Mouse (Mus musculus): ENCODE results near the gene Arhgap29. TPM values are rescaled to one million over a fixed set of nuclear protein-coding genes. Genes with fewer than 3 reads are reported as not detected.

Arhgap29 gene
- total RNA-seq, 2 experiments from 2014 or later = 20.5 to 24.4 TPM

DNA sequence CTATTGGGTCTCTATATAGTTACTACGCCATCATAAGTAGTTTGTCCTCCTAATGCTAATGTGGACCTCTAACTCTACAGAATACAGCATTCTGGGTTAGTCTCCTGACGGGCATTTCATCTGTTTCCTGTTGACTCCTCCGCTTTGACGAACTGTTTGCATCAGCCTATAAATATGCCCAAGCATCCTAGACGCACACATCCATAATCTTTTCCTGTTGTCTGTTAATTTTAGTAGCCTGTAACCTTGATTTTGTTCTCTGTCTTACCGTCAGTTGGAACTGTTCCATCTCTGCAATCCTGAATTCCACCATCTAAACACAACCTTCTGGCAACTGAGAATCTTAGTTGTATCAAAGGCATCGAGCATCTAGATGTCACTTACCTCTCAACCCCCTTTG is 34.7 kb upstream of the Arhgap29 start:
- intact Hi-C loops (cut with DNase I) = no loop called here
- Histone ChIP-seq H3K4me3 (no peak overlapping the region), H3K27ac (no peak overlapping the region)
- no peak for DNase-seq (ENCODE audit: extremely low spot score in 1 of 2, low spot score in 2 of 2)
- TF ChIP-seq CTCF (IDR thresholded peaks at IDR 0.05) = no peak

DNA sequence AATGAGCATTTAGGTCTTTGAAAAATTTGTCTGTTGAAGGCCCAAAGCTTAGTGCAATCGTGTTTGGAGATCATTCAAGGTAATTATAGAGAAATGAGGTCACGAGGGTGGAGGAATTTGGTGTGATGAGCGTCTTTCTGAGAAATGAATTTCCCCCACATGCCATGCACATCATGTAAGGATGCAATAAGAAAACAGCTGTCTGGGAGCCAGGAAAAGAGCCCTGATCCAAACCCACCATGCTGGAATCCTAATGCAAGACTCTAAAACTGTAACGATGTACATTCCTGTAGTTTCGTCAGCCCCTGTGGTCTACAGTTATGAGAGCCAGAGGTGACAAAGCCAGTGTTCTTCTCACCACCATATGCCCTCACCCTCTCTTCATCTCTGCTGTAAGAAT is 32.4 kb upstream of the Arhgap29 start:
- Histone ChIP-seq H3K4me3 (no peak overlapping the region), H3K27ac (no peak overlapping the region)
- no peak for DNase-seq (ENCODE audit: extremely low spot score in 1 of 2, low spot score in 2 of 2)
- intact Hi-C loops (cut with DNase I) = no loop called here
- no peak for TF ChIP-seq CTCF (IDR thresholded peaks at IDR 0.05)

DNA sequence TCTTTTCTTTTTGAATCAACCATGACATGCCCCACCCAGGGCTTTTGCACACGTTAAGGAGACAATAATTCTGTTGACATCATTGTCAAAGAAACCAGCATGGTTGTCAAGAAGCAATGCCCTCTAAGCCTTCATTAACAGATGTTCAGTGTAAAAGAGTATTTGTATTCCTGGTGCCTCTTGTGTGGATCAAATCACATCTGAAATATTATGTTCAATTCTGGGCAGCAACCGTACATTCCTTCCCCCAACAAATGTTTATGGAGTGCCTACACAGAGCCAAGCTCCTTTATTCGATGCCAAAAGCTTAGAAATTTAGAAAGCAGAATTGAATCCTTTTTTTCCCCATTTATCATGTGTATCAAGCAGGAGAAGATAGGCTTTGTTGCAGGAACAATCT is 31.6 kb upstream of the Arhgap29 start:
- no peak for TF ChIP-seq CTCF (IDR thresholded peaks at IDR 0.05)
- intact Hi-C loops (cut with DNase I) = no loop called here

DNA sequence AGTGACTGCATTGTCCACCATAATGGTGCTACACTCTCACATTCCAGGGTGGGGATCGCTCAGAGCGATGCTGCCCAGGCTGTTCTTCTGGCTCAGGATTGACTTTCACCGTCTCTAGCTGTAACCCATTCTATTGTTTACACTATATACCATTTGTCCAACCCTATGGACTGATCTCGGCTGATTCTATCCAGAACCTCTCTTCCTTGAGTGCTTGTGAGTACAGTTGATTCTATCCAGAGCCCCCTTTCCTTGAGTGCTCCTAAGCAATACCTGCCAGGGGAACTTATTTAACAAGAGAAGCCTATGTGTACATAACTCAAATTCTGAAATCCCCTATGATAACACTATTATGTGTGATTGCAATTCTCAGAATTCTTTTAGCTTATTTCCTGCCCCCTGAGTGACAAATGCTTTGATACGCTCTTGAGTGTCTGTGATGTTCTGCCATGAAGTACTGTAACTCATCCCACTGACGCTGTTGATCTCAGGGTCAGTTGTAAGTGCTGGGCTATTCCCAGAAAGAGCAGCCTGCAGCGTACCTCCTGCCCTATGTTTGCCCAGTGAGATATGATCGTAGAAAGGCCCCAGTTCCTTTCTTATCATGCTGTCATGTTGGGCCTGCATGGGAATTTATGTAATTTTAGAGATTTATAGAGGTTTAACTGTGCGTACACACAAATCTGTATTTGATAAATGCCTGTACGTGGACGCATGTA is 27.4 kb upstream of the Arhgap29 start:
- no peak for DNase-seq (ENCODE audit: extremely low spot score in 1 of 2, low spot score in 2 of 2)
- no peak overlapping the region for H3K4me3 ChIP-seq
- H3K27ac ChIP-seq = no peak overlapping the region
- TF ChIP-seq CTCF (IDR thresholded peaks at IDR 0.05) = no peak
- intact Hi-C loops (cut with DNase I) = no loop called here

More for the DNA sequence above, 31.6 kb upstream of the Arhgap29 start:
- Histone ChIP-seq H3K27ac (no peak overlapping the region), H3K4me3 (no peak overlapping the region)
- DNase-seq (ENCODE audit: extremely low spot score in 1 of 2, low spot score in 2 of 2) = no peak

DNA sequence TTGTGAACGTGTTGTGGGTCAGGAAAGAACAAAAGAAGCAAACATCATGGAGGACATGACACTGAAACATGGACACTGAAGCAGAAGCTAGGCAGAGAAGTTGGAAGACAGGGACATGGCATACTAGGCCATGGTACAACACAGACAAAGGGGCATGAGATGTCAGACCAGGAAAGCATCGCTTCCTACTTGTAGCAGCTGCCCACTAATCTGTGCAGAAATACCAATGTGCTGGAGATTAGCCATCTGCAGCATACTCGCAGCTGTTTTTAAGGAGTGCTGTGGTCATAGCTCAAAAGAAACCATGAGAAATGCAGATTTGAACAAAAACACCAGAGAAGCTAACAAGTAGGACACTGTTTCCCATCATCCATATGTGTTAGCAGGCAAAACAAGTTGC is 24.7 kb upstream of the Arhgap29 start:
- intact Hi-C loops (cut with DNase I) = no loop called here
- no peak for DNase-seq (ENCODE audit: extremely low spot score in 1 of 2, low spot score in 2 of 2)
- no peak overlapping the region for H3K27ac ChIP-seq
- no peak for TF ChIP-seq CTCF (IDR thresholded peaks at IDR 0.05)
- no peak overlapping the region for H3K4me3 ChIP-seq

DNA sequence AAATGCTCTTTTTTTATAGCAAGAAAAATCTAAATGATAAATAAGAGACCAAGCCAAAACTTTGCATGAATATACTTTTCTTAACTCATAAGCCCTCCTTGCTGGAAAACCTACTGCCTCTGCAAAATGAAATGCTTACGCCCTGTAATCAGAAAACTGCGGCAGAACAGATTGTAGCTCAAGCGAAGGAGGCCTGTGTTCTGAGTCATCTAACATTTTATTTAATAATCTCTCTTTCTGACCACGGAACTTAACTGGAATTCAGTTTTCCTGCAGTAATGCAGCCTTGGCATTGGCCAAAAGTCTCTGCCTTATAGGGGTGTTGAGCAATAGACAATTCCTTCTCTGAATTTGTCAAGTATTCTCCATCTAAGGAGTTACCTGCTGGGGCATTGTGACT is 19.5 kb upstream of the Arhgap29 start:
- Histone ChIP-seq H3K4me3 (no peak overlapping the region), H3K27ac (no peak overlapping the region)
- intact Hi-C loops (cut with DNase I) = loop anchor here (1.0 kb wide), 1 partner anchor 24 kb away; no protein-coding TSS in a partner anchor
- no peak for DNase-seq (ENCODE audit: extremely low spot score in 1 of 2, low spot score in 2 of 2)
- TF ChIP-seq CTCF (IDR thresholded peaks at IDR 0.05) = no peak

DNA sequence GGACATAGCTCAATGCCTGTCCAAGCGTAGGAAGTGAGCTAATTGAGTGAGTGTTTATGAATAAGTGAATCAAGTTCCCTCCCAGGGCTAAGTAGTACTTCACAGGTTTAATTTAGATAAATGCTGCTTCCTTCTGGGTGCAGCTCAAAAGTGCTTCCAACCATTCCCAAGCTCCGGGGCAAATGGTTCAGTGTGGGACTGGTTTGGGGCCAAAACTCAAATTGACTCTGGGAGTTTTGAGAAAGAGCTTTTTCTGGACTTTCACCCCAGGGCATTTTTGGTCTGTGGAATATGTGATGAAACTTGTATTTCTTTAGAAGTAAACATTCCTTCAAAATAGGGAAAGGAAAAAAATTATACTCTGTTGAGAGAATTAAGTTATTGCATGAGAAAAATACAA is 16.1 kb upstream of the Arhgap29 start:
- TF ChIP-seq CTCF (IDR thresholded peaks at IDR 0.05) = no peak
- Histone ChIP-seq H3K27ac (no peak overlapping the region), H3K4me3 (no peak overlapping the region)
- intact Hi-C loops (cut with DNase I) = no loop called here
- DNase-seq (ENCODE audit: extremely low spot score in 1 of 2, low spot score in 2 of 2) = no peak

DNA sequence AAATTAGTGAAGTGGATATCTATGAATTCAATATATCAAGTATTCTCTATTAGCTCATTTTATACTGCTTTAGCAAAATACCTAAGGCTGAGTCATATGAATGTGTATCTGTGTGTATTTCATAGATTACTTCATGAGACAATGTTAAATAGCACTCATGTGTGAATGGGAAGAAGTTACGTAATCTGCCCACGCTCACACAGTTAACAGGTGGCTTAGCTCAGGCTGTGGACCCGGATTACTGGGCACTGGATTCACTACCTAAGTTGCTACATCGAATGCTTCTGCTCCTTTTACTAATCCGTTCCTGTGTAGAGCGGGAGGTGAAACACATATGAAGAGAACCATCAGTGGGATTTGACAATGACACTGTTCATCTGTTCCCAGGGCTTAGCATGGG is 15.3 kb upstream of the Arhgap29 start:
- no peak overlapping the region for H3K27ac ChIP-seq
- no peak for TF ChIP-seq CTCF (IDR thresholded peaks at IDR 0.05)
- H3K4me3 ChIP-seq = no peak overlapping the region
- intact Hi-C loops (cut with DNase I) = no loop called here
- no peak for DNase-seq (ENCODE audit: extremely low spot score in 1 of 2, low spot score in 2 of 2)

DNA sequence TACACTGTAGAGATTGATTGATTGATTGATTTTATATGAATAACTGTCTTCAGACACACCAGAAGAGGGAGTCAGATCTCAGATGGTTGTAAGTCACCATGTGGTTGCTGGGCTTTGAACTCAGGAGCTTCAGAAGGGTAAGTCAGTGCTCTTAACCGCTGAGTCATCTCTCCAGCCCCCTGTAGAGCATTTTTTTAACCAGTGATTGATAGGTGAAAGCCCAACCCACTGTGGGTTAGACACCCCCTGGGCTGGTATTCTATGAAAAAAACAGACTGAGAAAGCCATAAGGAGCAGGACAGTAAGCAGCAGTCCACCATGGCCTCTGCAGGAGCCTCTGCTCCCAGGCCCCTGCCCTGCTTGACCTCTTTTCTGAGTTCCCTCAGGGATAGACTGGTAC is 12.7 kb upstream of the Arhgap29 start:
- DNase-seq (ENCODE audit: extremely low spot score in 1 of 2, low spot score in 2 of 2) = no peak
- TF ChIP-seq CTCF (IDR thresholded peaks at IDR 0.05) = no peak
- intact Hi-C loops (cut with DNase I) = no loop called here
- H3K4me3 ChIP-seq = no peak overlapping the region
- no peak overlapping the region for H3K27ac ChIP-seq

DNA sequence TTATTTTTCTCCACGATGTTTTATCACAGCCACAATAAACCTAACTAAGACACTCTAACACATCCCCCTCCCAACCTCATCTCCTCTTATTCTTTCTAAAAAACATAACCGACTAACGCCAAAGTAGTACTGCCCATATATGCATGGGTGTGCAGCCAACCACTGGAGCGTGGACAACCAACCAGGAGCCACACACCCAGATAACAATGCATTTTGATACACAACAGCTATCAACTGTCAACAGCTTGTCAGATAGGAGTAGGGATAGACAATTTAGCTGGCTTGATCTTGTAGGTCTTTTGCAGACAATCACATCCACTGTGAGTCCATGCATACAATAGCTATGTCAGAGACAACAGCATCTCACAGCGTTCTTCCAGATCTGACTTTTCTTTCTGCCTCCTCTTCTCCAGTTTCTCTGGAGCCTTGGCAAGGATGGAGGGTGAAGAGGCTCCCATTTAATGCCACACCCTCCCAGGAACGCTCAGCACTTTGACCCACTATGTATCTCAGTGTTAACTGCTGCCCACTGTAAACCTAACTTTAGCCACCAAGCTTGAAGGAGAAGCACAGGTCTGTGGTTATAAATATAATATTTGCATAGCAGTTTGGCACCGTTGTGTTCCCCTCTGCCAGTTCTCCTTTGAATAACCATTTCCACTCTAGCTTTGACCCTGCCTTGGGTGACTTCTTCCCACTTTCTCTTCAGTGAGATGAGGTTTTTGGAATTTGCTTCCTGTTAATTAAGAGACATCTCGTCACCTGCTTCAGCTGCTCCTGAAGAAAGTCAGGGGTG is 12.0 kb upstream of the Arhgap29 start:
- intact Hi-C loops (cut with DNase I) = no loop called here
- H3K27ac ChIP-seq = no peak overlapping the region
- TF ChIP-seq CTCF (IDR thresholded peaks at IDR 0.05) = no peak
- DNase-seq (ENCODE audit: extremely low spot score in 1 of 2, low spot score in 2 of 2) = no peak
- H3K4me3 ChIP-seq = no peak overlapping the region

DNA sequence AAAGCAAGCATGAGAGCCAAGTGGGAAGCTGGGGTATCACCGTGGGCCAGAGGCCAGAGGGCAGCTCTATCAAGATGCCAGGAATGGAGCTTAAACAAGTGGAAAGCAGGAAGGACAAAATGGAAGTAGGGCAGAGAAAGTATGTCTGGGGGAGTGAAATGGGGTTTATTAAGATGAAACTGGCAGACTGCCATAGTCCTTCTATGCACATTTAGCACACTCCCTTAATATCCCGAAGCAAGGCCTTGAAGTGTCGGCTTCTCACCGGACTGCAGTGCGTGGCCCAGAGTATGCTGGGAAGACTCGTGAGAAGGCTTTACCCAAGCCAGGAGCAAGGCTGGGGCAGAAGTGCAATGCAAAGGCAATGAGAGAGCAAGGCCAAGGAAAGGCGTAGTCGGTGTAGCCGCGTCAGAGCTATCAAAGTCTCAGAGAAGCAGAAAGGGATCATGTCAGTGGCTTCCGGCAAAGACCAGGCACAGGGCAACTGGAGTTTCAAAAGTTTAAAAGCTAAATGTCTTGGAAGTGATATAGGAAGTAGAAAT is 11.1 kb upstream of the Arhgap29 start:
- no peak for DNase-seq (ENCODE audit: extremely low spot score in 1 of 2, low spot score in 2 of 2)
- no peak overlapping the region for H3K4me3 ChIP-seq
- H3K27ac ChIP-seq = no peak overlapping the region
- intact Hi-C loops (cut with DNase I) = no loop called here
- no peak for TF ChIP-seq CTCF (IDR thresholded peaks at IDR 0.05)

DNA sequence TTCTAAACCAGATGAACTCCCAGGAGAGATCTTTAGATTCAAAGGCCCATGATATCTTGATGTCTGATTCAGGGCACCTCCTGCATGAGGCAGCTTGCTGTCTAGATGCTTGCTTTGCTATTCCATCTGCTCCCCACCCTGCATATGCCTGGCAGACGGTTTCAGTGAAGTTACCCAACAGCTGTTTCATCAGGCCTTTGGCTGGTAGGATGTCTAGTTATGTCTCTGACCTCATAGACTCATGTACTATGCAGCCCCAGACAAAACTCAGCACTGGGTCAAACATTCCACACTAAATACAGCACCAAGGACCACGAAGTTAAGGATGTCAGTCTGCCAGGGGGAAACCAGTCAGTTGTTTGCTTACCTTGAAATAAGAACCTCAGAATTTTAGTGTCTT is 6.4 kb upstream of the Arhgap29 start:
- TF ChIP-seq CTCF (IDR thresholded peaks at IDR 0.05) = no peak
- intact Hi-C loops (cut with DNase I) = no loop called here
- H3K27ac ChIP-seq = no peak overlapping the region
- DNase-seq (ENCODE audit: extremely low spot score in 1 of 2, low spot score in 2 of 2) = no peak
- H3K4me3 ChIP-seq = no peak overlapping the region

Data from left cerebral cortex, adult 2 months (tissue).